Mouse (Mus musculus): Measurements from ENCODE around the gene Rab7. TPM values are rescaled to one million over a fixed set of nuclear protein-coding genes. Genes with fewer than 3 reads are reported as not detected.

Gene Rab7
- polyA plus RNA-seq, 1 experiment from 2014 or later, result 246 TPM

GRCm38 (mm10) chr6:88070468-88070867 is 25.4 kb upstream of the Rab7 start:
- Histone ChIP-seq H3K9me3 (replicated peaks; ENCODE audit: control insufficient read depth, low read length) (no peaks in the 10 kb centered on the region), H3K9ac (ENCODE audit: low read length) (no peak overlapping the region), H3K27me3 (ENCODE audit: control insufficient read depth, insufficient read depth, low read length) (no peaks in the 10 kb centered on the region), H3K36me3 (ENCODE audit: control insufficient read depth, insufficient read depth, low read length) (no peaks in the 10 kb centered on the region), H3K4me2 (ENCODE audit: low read depth, low read length) (no peak overlapping the region), H3K4me3 (replicated peaks; ENCODE audit: low read length) (no peak overlapping the region), H3K4me1 (ENCODE audit: control insufficient read depth, insufficient read depth, low read length) (0 out of 2 replicates have a peak, but pooled peaks cover 3% of the 10 kb centered on the region), H3K27ac (ENCODE audit: low read length) (no peak overlapping the region)
- WGBS, result 64% methylated on average over 6 of the region's 6 CpGs
- ATAC-seq (ENCODE audit: insufficient read depth, low FRiP score), result no peak

- H3K27ac ChIP-seq (ENCODE audit: low read length), result no peak overlapping the region
- no peaks in the 10 kb centered on the region for H3K36me3 ChIP-seq (ENCODE audit: control insufficient read depth, insufficient read depth, low read length)
- no peak overlapping the region for H3K4me3 ChIP-seq (replicated peaks; ENCODE audit: low read length)
- H3K27me3 ChIP-seq (ENCODE audit: control insufficient read depth, insufficient read depth, low read length), result no peaks in the 10 kb centered on the region
- ATAC-seq (ENCODE audit: insufficient read depth, low FRiP score), result no peak
- H3K9me3 ChIP-seq (replicated peaks; ENCODE audit: control insufficient read depth, low read length), result no peaks in the 10 kb centered on the region
- no peak overlapping the region for H3K4me2 ChIP-seq (ENCODE audit: low read depth, low read length)
- H3K4me1 ChIP-seq (ENCODE audit: control insufficient read depth, insufficient read depth, low read length), result no peaks in the 10 kb centered on the region
- H3K9ac ChIP-seq (ENCODE audit: low read length), result no peak overlapping the region
- 73% methylated on average over 1 of the region's 1 CpGs for WGBS
Observed at GRCm38 (mm10) chr6:88068739-88069138, 23.7 kb upstream of the Rab7 start.

GRCm38 (mm10) chr6:88067722-88068121 is 22.7 kb upstream of the Rab7 start:
- WGBS, result 66% methylated on average over 3 of the region's 3 CpGs
- no peak overlapping the region for H3K27ac ChIP-seq (ENCODE audit: low read length)
- no peak overlapping the region for H3K4me3 ChIP-seq (replicated peaks; ENCODE audit: low read length)
- H3K9ac ChIP-seq (ENCODE audit: low read length), result no peak overlapping the region
- no peaks in the 10 kb centered on the region for H3K36me3 ChIP-seq (ENCODE audit: control insufficient read depth, insufficient read depth, low read length)
- no peaks in the 10 kb centered on the region for H3K9me3 ChIP-seq (replicated peaks; ENCODE audit: control insufficient read depth, low read length)
- H3K4me1 ChIP-seq (ENCODE audit: control insufficient read depth, insufficient read depth, low read length), result no peaks in the 10 kb centered on the region
- ATAC-seq (ENCODE audit: insufficient read depth, low FRiP score), result no peak
- no peak overlapping the region for H3K4me2 ChIP-seq (ENCODE audit: low read depth, low read length)
- no peaks in the 10 kb centered on the region for H3K27me3 ChIP-seq (ENCODE audit: control insufficient read depth, insufficient read depth, low read length)

GRCm38 (mm10) chr6:88065968-88066367 is 20.9 kb upstream of the Rab7 start:
- 58% methylated on average over 3 of the region's 3 CpGs for WGBS
- no peaks in the 10 kb centered on the region for H3K27me3 ChIP-seq (ENCODE audit: control insufficient read depth, insufficient read depth, low read length)
- no peak overlapping the region for H3K4me3 ChIP-seq (replicated peaks; ENCODE audit: low read length)
- H3K9ac ChIP-seq (ENCODE audit: low read length), result no peak overlapping the region
- H3K9me3 ChIP-seq (replicated peaks; ENCODE audit: control insufficient read depth, low read length), result no peaks in the 10 kb centered on the region
- no peak for ATAC-seq (ENCODE audit: insufficient read depth, low FRiP score)
- H3K4me1 ChIP-seq (ENCODE audit: control insufficient read depth, insufficient read depth, low read length), result no peaks in the 10 kb centered on the region
- no peak overlapping the region for H3K4me2 ChIP-seq (ENCODE audit: low read depth, low read length)
- H3K27ac ChIP-seq (ENCODE audit: low read length), result no peak overlapping the region
- H3K36me3 ChIP-seq (ENCODE audit: control insufficient read depth, insufficient read depth, low read length), result no peaks in the 10 kb centered on the region

GRCm38 (mm10) chr6:88065116-88065515 is 20.0 kb upstream of the Rab7 start:
- no peak for ATAC-seq (ENCODE audit: insufficient read depth, low FRiP score)
- Histone ChIP-seq H3K4me1 (ENCODE audit: control insufficient read depth, insufficient read depth, low read length) (no peaks in the 10 kb centered on the region), H3K27ac (ENCODE audit: low read length) (no peak overlapping the region), H3K36me3 (ENCODE audit: control insufficient read depth, insufficient read depth, low read length) (no peaks in the 10 kb centered on the region), H3K4me2 (ENCODE audit: low read depth, low read length) (no peak overlapping the region), H3K9me3 (replicated peaks; ENCODE audit: control insufficient read depth, low read length) (no peaks in the 10 kb centered on the region), H3K9ac (ENCODE audit: low read length) (no peak overlapping the region), H3K27me3 (ENCODE audit: control insufficient read depth, insufficient read depth, low read length) (no peaks in the 10 kb centered on the region), H3K4me3 (replicated peaks; ENCODE audit: low read length) (no peak overlapping the region)
- 54% methylated on average over 4 of the region's 4 CpGs for WGBS

- Histone ChIP-seq H3K27ac (ENCODE audit: low read length) (no peak overlapping the region), H3K27me3 (ENCODE audit: control insufficient read depth, insufficient read depth, low read length) (no peaks in the 10 kb centered on the region), H3K4me1 (ENCODE audit: control insufficient read depth, insufficient read depth, low read length) (no peaks in the 10 kb centered on the region), H3K4me3 (replicated peaks; ENCODE audit: low read length) (no peak overlapping the region), H3K9ac (ENCODE audit: low read length) (no peak overlapping the region), H3K9me3 (replicated peaks; ENCODE audit: control insufficient read depth, low read length) (no peaks in the 10 kb centered on the region), H3K4me2 (ENCODE audit: low read depth, low read length) (no peak overlapping the region), H3K36me3 (ENCODE audit: control insufficient read depth, insufficient read depth, low read length) (no peaks in the 10 kb centered on the region)
- WGBS, result 69% methylated on average over 3 of the region's 3 CpGs
- ATAC-seq (ENCODE audit: insufficient read depth, low FRiP score), result no peak
Observed at GRCm38 (mm10) chr6:88064072-88064642, 19.1 kb upstream of the Rab7 start.

- Histone ChIP-seq H3K27ac (ENCODE audit: low read length) (no peak overlapping the region), H3K4me1 (ENCODE audit: control insufficient read depth, insufficient read depth, low read length) (no peaks in the 10 kb centered on the region), H3K4me3 (replicated peaks; ENCODE audit: low read length) (no peak overlapping the region), H3K9me3 (replicated peaks; ENCODE audit: control insufficient read depth, low read length) (no peaks in the 10 kb centered on the region), H3K36me3 (ENCODE audit: control insufficient read depth, insufficient read depth, low read length) (no peaks in the 10 kb centered on the region), H3K9ac (ENCODE audit: low read length) (no peak overlapping the region), H3K4me2 (ENCODE audit: low read depth, low read length) (no peak overlapping the region), H3K27me3 (ENCODE audit: control insufficient read depth, insufficient read depth, low read length) (no peaks in the 10 kb centered on the region)
- ATAC-seq (ENCODE audit: insufficient read depth, low FRiP score), result no peak
- WGBS, result 70% methylated on average over 4 of the region's 4 CpGs
Observed at GRCm38 (mm10) chr6:88062398-88062797, 17.3 kb upstream of the Rab7 start.

- ATAC-seq (ENCODE audit: insufficient read depth, low FRiP score), result no peak
- no peak overlapping the region for H3K9ac ChIP-seq (ENCODE audit: low read length)
- 82% methylated on average over 4 of the region's 4 CpGs for WGBS
- no peak overlapping the region for H3K4me2 ChIP-seq (ENCODE audit: low read depth, low read length)
- no peaks in the 10 kb centered on the region for H3K4me1 ChIP-seq (ENCODE audit: control insufficient read depth, insufficient read depth, low read length)
- H3K4me3 ChIP-seq (replicated peaks; ENCODE audit: low read length), result no peak overlapping the region
- no peak overlapping the region for H3K27ac ChIP-seq (ENCODE audit: low read length)
- no peaks in the 10 kb centered on the region for H3K9me3 ChIP-seq (replicated peaks; ENCODE audit: control insufficient read depth, low read length)
- no peaks in the 10 kb centered on the region for H3K36me3 ChIP-seq (ENCODE audit: control insufficient read depth, insufficient read depth, low read length)
- H3K27me3 ChIP-seq (ENCODE audit: control insufficient read depth, insufficient read depth, low read length), result no peaks in the 10 kb centered on the region
Observed at GRCm38 (mm10) chr6:88061406-88061805, 16.3 kb upstream of the Rab7 start.

- Histone ChIP-seq H3K4me2 (ENCODE audit: low read depth, low read length) (no peak overlapping the region), H3K9me3 (replicated peaks; ENCODE audit: control insufficient read depth, low read length) (no peaks in the 10 kb centered on the region), H3K27me3 (ENCODE audit: control insufficient read depth, insufficient read depth, low read length) (no peaks in the 10 kb centered on the region), H3K9ac (ENCODE audit: low read length) (no peak overlapping the region), H3K27ac (ENCODE audit: low read length) (no peak overlapping the region), H3K4me1 (ENCODE audit: control insufficient read depth, insufficient read depth, low read length) (no peaks in the 10 kb centered on the region), H3K4me3 (replicated peaks; ENCODE audit: low read length) (no peak overlapping the region), H3K36me3 (ENCODE audit: control insufficient read depth, insufficient read depth, low read length) (no peaks in the 10 kb centered on the region)
- no peak for ATAC-seq (ENCODE audit: insufficient read depth, low FRiP score)
- WGBS, result 84% methylated on average over 4 of the region's 4 CpGs
Observed at GRCm38 (mm10) chr6:88060602-88061001, 15.5 kb upstream of the Rab7 start.

GRCm38 (mm10) chr6:88059903-88060302 is 14.8 kb upstream of the Rab7 start:
- Histone ChIP-seq H3K9ac (ENCODE audit: low read length) (no peak overlapping the region), H3K4me1 (ENCODE audit: control insufficient read depth, insufficient read depth, low read length) (no peaks in the 10 kb centered on the region), H3K9me3 (replicated peaks; ENCODE audit: control insufficient read depth, low read length) (no peaks in the 10 kb centered on the region), H3K27ac (ENCODE audit: low read length) (no peak overlapping the region), H3K4me2 (ENCODE audit: low read depth, low read length) (no peak overlapping the region), H3K27me3 (ENCODE audit: control insufficient read depth, insufficient read depth, low read length) (no peaks in the 10 kb centered on the region), H3K36me3 (ENCODE audit: control insufficient read depth, insufficient read depth, low read length) (no peaks in the 10 kb centered on the region), H3K4me3 (replicated peaks; ENCODE audit: low read length) (no peak overlapping the region)
- WGBS, result 84% methylated on average over 5 of the region's 5 CpGs
- ATAC-seq (ENCODE audit: insufficient read depth, low FRiP score), result no peak

Measured in stomach, embryonic 16.5 days (tissue).